Mouse (Mus musculus) neural tube, embryonic 15.5 days (tissue): ENCODE measurements around the gene Ranbp9. TPM values are rescaled to one million over a fixed set of nuclear protein-coding genes. Genes with fewer than 3 reads are reported as not detected.

Source experiments
- ATAC-seq: fragments of 200-750 bp; cut with Nextera tagmentation; 2 replicates; pipeline ENCODE4 v1.8.0; 2017; ENCODE audit warnings: mild to moderate bottlenecking, moderate TSS enrichment, moderate library complexity; ENCODE audit not compliant: low FRiP score
- H3K27ac ChIP-seq: fragments of 300-500 bp; sonication (generic); replicated peaks from 2 replicates; pipeline ENCODE4 v1.5.1; 2015; ENCODE audit warnings: mild to moderate bottlenecking, inconsistent platforms
- H3K27me3 ChIP-seq: fragments of 300-500 bp; sonication (generic); replicated peaks from 2 replicates; pipeline ENCODE4 v1.6.1; 2015; ENCODE audit warnings: inconsistent platforms
- H3K36me3 ChIP-seq: fragments of 300-500 bp; sonication (generic); 2 replicates; pipeline ENCODE4 v1.6.1; 2015; ENCODE audit warnings: inconsistent platforms
- H3K4me1 ChIP-seq: fragments of 300-500 bp; sonication (generic); 2 replicates; pipeline ENCODE4 v1.6.1; 2015; ENCODE audit warnings: inconsistent platforms
- H3K4me2 ChIP-seq: fragments of 300-500 bp; sonication (generic); 2 replicates; pipeline ENCODE4 v1.6.1; 2015; ENCODE audit warnings: inconsistent platforms, mild to moderate bottlenecking, moderate library complexity
- H3K4me3 ChIP-seq: fragments of 300-500 bp; sonication (generic); replicated peaks from 2 replicates; pipeline ENCODE4 v1.5.1; 2015; ENCODE audit warnings: mild to moderate bottlenecking, inconsistent platforms
- H3K9ac ChIP-seq: fragments of 300-500 bp; sonication (generic); replicated peaks from 2 replicates; pipeline ENCODE4 v1.6.1; 2015; ENCODE audit warnings: mild to moderate bottlenecking, inconsistent platforms
- H3K9me3 ChIP-seq: fragments of 300-500 bp; sonication (generic); replicated peaks from 2 replicates; pipeline ENCODE4 v1.6.1; 2016; ENCODE audit warnings: inconsistent platforms
- WGBS: fragments of 180-500 bp; shearing (Covaris S2); methylation state at CpG from one replicate; pipeline ENCODE4 v1.1.7; 2015; ENCODE audit warnings: mixed read lengths; 5-methylcytosine and 5-hydroxymethylcytosine counted together
- polyA plus RNA-seq: library from polyadenylated mRNA; unstranded; fragments of >200 nt; fragmentation: Nextera tagmentation; extraction: Ambion mirVana; gene quantifications from 2 replicates; pipeline ENCODE4 v1.2.1, GENCODE M21; 2015

Gene Ranbp9
- polyA plus RNA-seq, 1 experiment from 2014 or later, result 12.9 TPM

- 80% methylated on average over 3 of the region's 3 CpGs for WGBS
- ATAC-seq, result no peak
- H3K9me3 ChIP-seq, result no peaks in the 10 kb centered on the region
- H3K27ac ChIP-seq, result no peak overlapping the region
- H3K4me2 ChIP-seq, result no peak overlapping the region
- no peak overlapping the region for H3K4me3 ChIP-seq
- no peaks in the 10 kb centered on the region for H3K36me3 ChIP-seq
- peaks cover 7% of the 10 kb centered on the region; the same call in 1 of the 2 replicates for H3K4me1 ChIP-seq
- no peak overlapping the region for H3K9ac ChIP-seq
- no peaks in the 10 kb centered on the region for H3K27me3 ChIP-seq
Measured at GRCm38 (mm10) chr13:43444717-43445116, 36.4 kb downstream of the Ranbp9 start.

GRCm38 (mm10) chr13:43443706-43444105 lies 37.4 kb downstream of the Ranbp9 start:
- Histone ChIP-seq H3K27ac (no peak overlapping the region), H3K4me3 (no peak overlapping the region), H3K9ac (no peak overlapping the region), H3K9me3 (no peaks in the 10 kb centered on the region), H3K36me3 (no peaks in the 10 kb centered on the region), H3K4me2 (no peak overlapping the region), H3K4me1 (peaks cover 7% of the 10 kb centered on the region; the same call in 1 of the 2 replicates), H3K27me3 (no peaks in the 10 kb centered on the region)
- WGBS, result 92% methylated on average over 4 of the region's 4 CpGs
- ATAC-seq, result no peak

DNA sequence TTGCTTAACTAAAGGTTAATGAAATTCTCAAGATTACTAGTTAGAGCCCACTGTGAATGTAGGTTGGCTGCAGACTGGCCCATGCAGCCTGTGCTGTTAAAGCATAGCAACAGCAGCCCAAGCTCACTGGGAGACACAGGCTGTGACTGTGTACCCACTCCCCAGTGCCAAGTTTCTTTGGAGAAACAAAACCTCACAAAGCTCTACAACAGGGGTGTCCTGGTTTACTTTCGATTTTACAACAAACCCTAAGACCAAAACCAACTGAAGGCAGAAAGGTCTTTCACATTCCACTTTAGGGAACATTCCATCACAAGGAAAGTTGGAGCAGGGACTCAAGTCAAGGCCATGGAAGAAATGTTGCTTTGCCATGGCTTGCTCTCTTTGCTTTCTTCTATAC lies 38.5 kb downstream of the Ranbp9 start:
- no peaks in the 10 kb centered on the region for H3K9me3 ChIP-seq
- H3K9ac ChIP-seq, result no peak overlapping the region
- no peak overlapping the region for H3K4me2 ChIP-seq
- WGBS, result 91% methylated on average over 1 of the region's 1 CpGs
- H3K4me1 ChIP-seq, result peaks cover 7% of the 10 kb centered on the region; the same call in 1 of the 2 replicates
- H3K36me3 ChIP-seq, result no peaks in the 10 kb centered on the region
- no peak for ATAC-seq
- H3K27me3 ChIP-seq, result no peaks in the 10 kb centered on the region
- H3K27ac ChIP-seq, result no peak overlapping the region; the same call in 1 of the 2 replicates
- no peak overlapping the region for H3K4me3 ChIP-seq

DNA sequence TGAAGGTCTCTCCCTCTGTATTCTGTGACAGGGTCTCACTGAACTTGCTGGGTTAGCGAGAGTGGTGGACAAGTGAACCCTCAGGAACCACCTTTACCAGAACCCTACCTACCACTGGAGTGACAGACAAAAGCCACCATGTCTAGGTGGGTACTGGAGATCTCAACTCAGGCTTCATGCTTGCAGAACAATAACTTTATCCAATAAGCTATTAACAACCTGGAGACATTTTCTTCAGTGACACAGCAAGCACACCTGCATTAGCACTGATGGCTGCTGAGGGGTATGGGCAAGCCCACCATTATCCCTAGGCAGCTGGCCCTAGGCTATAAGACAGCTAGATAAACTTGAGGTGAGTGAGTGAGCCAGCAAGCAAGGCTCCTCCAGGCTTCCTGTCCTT lies 40.7 kb downstream of the Ranbp9 start:
- no peaks in the 10 kb centered on the region for H3K9me3 ChIP-seq
- no peak for ATAC-seq
- WGBS, result 100% methylated on average over 1 of the region's 1 CpGs
- H3K4me3 ChIP-seq, result no peak overlapping the region
- no peak overlapping the region for H3K9ac ChIP-seq
- no peak overlapping the region for H3K27ac ChIP-seq
- H3K4me1 ChIP-seq, result no peaks in the 10 kb centered on the region
- no peak overlapping the region for H3K4me2 ChIP-seq
- H3K27me3 ChIP-seq, result no peaks in the 10 kb centered on the region
- H3K36me3 ChIP-seq, result no peaks in the 10 kb centered on the region

DNA sequence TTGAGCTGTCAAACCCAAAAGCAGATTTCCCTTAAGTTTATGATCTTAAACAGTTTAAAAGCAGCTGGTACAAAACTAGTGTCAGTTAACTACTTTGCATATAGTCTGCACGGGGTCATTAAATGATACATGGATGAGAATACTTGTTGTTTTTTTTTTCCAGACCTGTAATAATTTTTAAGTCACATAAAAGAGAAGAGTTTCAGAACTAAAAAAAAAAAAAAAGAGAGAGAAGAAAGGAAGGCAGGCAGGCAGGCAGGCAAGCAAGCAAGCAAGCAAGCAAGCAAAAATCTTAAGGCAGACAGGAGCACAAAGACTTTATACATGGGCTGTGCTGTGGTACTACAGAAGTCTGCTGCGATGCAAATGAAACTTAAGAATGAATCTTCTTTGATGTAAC lies 47.7 kb downstream of the Ranbp9 start:
- Histone ChIP-seq H3K36me3 (peaks cover 5% of the 10 kb centered on the region; the same call in 1 of the 2 replicates), H3K27ac (no peak overlapping the region), H3K9ac (no peak overlapping the region), H3K9me3 (no peaks in the 10 kb centered on the region), H3K4me1 (no peaks in the 10 kb centered on the region), H3K4me3 (no peak overlapping the region), H3K4me2 (no peak overlapping the region), H3K27me3 (no peaks in the 10 kb centered on the region)
- ATAC-seq, result no peak
- 84% methylated on average over 2 of the region's 2 CpGs for WGBS

- no peak for ATAC-seq
- no peak overlapping the region for H3K9ac ChIP-seq
Measured at GRCm38 (mm10) chr13:43428436-43428835, 52.6 kb downstream of the Ranbp9 start.

GRCm38 (mm10) chr13:43415249-43415648 lies 65.8 kb downstream of the Ranbp9 start:
- no peak overlapping the region for H3K4me3 ChIP-seq
- no peaks in the 10 kb centered on the region for H3K27me3 ChIP-seq
- no peak overlapping the region for H3K9ac ChIP-seq
- ATAC-seq, result no peak
- peaks cover 60% of the 10 kb centered on the region for H3K36me3 ChIP-seq
- no peak overlapping the region for H3K4me2 ChIP-seq
- 94% methylated on average over 1 of the region's 1 CpGs for WGBS
- H3K4me1 ChIP-seq, result no peaks in the 10 kb centered on the region
- no peak overlapping the region for H3K27ac ChIP-seq
- no peaks in the 10 kb centered on the region for H3K9me3 ChIP-seq

More at GRCm38 (mm10) chr13:43428436-43428835, 52.6 kb downstream of the Ranbp9 start:
- WGBS, result 83% methylated on average over 4 of the region's 4 CpGs
- Histone ChIP-seq H3K4me2 (no peak overlapping the region), H3K4me3 (no peak overlapping the region), H3K36me3 (peaks cover 8% of the 10 kb centered on the region), H3K9me3 (no peaks in the 10 kb centered on the region), H3K27ac (no peak overlapping the region), H3K27me3 (no peaks in the 10 kb centered on the region), H3K4me1 (no peaks in the 10 kb centered on the region)

DNA sequence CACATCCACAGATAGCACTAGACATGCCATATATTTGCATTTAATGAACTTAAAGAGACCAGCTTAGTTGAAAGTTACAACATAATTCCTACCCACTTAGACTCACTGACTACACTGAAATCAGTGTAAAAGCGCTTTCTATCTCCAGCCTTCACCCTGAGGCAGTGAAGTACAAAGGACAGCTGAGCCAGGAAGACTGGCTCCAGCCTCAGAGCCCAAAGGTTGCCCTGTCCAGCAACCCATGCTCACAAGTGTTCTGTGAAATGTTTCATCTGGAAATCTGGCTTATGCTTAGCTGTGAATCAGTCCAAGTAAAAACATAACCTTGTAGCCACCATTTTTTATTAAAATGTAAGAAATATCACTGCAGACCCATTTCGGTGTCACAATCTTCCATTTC lies 67.5 kb downstream of the Ranbp9 start:
- Histone ChIP-seq H3K9ac (no peak overlapping the region), H3K4me2 (no peak overlapping the region), H3K36me3 (peaks cover 46% of the 10 kb centered on the region), H3K27ac (no peak overlapping the region), H3K9me3 (no peaks in the 10 kb centered on the region), H3K27me3 (no peaks in the 10 kb centered on the region), H3K4me3 (no peak overlapping the region), H3K4me1 (no peaks in the 10 kb centered on the region)
- ATAC-seq, result no peak
- WGBS, result 96% methylated on average over 2 of the region's 2 CpGs

DNA sequence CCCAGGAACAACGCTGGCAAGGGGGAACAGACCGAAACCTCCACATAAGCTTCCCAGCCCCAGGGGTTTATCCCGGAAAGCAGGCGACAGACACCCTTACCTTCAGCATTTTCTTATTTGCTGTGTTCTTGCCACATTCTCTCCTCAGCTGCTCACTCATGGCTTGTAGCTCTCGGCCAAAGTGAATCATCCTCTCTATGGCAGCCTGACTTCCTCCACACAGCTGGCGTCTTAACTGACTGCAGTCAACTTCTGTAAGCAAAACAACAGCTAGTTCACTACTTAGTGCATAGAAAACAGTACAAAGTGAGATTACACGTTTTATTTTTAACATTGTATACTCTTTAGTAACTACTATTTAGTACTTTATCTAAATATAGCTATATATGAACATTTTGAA lies 68.8 kb downstream of the Ranbp9 start:
- Histone ChIP-seq H3K27me3 (no peaks in the 10 kb centered on the region), H3K4me1 (no peaks in the 10 kb centered on the region), H3K9ac (no peak overlapping the region), H3K4me2 (no peak overlapping the region), H3K9me3 (no peaks in the 10 kb centered on the region), H3K36me3 (peaks cover 42% of the 10 kb centered on the region), H3K4me3 (no peak overlapping the region), H3K27ac (no peak overlapping the region)
- ATAC-seq, result no peak
- WGBS, result 88% methylated on average over 7 of the region's 7 CpGs

DNA sequence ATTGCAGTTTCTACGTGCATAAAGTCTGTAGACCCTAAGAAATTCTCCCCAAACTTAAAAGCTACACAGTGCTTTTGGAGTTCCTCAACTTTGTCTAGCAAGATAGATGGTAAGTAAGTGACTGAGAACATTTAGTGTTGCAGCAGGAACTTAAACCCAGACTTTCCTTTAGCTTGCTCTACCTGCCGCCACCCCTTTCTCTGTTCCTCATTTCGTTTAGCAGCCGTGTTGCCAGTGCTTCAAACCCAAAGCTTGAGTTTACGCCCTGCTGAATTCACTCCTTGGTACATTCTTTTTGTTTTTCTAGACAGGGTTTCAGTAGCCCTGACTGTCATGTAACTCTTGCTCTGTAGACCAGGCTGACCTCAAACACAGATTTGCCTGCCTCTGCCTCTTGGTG lies 81.5 kb downstream of the Ranbp9 start:
- H3K36me3 ChIP-seq, result peaks cover 34% of the 10 kb centered on the region
- H3K4me3 ChIP-seq, result peak overlapping the region; percentile 86
- peaks cover 17% of the 10 kb centered on the region for H3K4me1 ChIP-seq
- no peak overlapping the region for H3K27ac ChIP-seq
- no peak for ATAC-seq
- H3K27me3 ChIP-seq, result no peaks in the 10 kb centered on the region
- 92% methylated on average over 5 of the region's 5 CpGs for WGBS
- peak overlapping the region; percentile 71 for H3K4me2 ChIP-seq
- H3K9me3 ChIP-seq, result no peaks in the 10 kb centered on the region
- no peak overlapping the region for H3K9ac ChIP-seq

DNA sequence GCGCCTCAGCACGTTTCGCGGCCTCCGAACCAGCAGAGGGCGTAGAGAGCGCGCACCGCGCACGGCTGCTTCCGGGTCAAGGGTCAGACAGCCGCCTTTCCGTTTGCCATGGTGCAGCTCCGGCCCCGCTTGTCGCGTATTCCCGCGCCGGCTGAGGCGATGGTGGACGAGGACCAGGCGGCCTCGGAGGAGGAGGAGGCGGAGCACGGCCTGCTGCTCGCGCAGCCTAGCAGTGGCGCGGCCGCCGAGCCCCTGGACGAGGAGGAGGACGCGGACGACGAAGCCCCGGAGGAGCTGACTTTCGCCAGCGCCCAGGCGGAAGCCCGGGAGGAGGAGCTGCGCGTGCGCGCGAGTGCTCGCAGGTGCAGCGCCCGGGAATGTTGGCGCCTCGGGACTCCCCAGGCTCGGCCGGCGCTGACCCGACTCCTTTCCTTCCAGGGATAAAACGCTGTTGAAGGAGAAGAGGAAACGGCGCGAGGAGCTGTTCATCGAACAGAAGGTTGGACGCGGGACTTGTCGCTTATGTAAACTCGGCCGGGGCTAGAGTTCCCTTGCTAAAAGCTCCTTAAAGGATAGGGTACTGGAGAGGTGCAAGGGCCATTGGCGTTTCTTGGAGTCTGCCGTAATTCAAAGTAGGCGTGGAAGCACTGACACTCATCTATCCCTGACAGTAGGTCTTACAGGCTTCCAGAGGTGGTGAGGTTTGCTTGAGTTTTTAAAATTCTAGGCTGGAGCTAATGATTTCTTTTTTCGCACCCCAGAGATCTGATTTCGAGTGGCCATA lies 82.6 kb downstream of the Ranbp9 start, which contains the start of gene Nol7:
Gene Nol7 (plus strand): TSS at position 94 of the 784 bp plus-strand sequence.
- H3K4me1 ChIP-seq, result peaks cover 17% of the 10 kb centered on the region
- H3K9ac ChIP-seq, result peak within 1 kb of the TSS; percentile 92
- peak; percentile 92 for ATAC-seq
- peak within 1 kb of the TSS; percentile 71 for H3K4me2 ChIP-seq
- peaks cover 41% of the 10 kb centered on the region for H3K36me3 ChIP-seq
- no peaks in the 10 kb centered on the region for H3K9me3 ChIP-seq
- WGBS, result 1% methylated on average over 72 of the region's 72 CpGs
- H3K27ac ChIP-seq, result peak within 1 kb of the TSS; percentile 98
- no peaks in the 10 kb centered on the region for H3K27me3 ChIP-seq
- peak within 1 kb of the TSS; percentile 86 for H3K4me3 ChIP-seq

DNA sequence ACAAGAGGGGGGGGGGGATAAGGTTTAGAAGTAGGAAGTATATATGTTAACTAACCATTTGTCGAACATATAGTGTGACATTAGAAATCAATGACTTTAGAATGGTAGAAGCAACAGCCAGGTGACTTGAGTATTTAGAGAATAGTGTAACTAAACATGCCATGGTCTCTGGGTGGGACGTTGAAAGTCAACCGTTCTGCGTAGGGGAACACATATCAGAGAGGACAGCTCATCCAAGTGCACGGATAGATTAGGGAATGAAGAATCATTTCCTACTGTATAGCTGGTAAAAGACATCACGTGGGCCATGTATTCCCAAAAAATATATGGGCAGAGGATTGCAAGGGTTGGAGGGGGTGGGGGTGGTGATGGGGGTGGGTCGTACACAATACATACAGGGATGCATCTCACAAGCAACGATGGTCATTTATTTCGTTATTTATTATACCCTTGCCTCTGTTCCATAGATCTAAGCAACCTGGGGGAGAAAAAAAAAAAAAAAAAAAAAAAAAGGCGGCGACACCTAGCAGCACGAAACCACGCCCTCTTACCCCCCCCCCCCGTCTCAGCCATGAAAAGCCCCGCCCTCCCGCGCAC lies 83.3 kb downstream of the Ranbp9 start:
- 40% methylated on average over 15 of the region's 17 CpGs for WGBS
- peaks cover 38% of the 10 kb centered on the region for H3K36me3 ChIP-seq
- H3K27me3 ChIP-seq, result no peaks in the 10 kb centered on the region
- peak; percentile 48; the same call in 1 of the 2 replicates for ATAC-seq
- no peak overlapping the region for H3K9ac ChIP-seq
- H3K9me3 ChIP-seq, result no peaks in the 10 kb centered on the region
- no peak overlapping the region; the same call in 1 of the 2 replicates for H3K27ac ChIP-seq
- H3K4me1 ChIP-seq, result peaks cover 17% of the 10 kb centered on the region
- peak overlapping the region; percentile 71 for H3K4me2 ChIP-seq
- peak overlapping the region; percentile 86 for H3K4me3 ChIP-seq
